Mouse (Mus musculus) T-helper 1 cell (primary cell): Measurements from ENCODE around the gene Gm40193.
"Not testable (repeated sequence)": the region's sequence is repeated elsewhere in the genome, so short reads cannot be mapped to it uniquely, and the experiment has no call there.

Source experiments
- in situ Hi-C: fragments of 300-600 bp; cut with MboI, MseI; formaldehyde crosslinking; loops from one replicate; pipeline ENCODE4 v1.15.1; 2025; ENCODE audit warnings: high pct_unique_total_duplicates

Gene Gm40193

GRCm38 (mm10) chr11:70541415-70541814, 8.7 kb upstream of the Gm40193 start:
- in situ Hi-C loops, result loop anchor here (5.0 kb wide), 1 partner anchor 61 kb away; no protein-coding TSS in a partner anchor

- in situ Hi-C loops, result loop anchor here (5.0 kb wide), 1 partner anchor 61 kb away; no protein-coding TSS in a partner anchor
Observed at GRCm38 (mm10) chr11:70540928-70541327, 8.2 kb upstream of the Gm40193 start.

DNA sequence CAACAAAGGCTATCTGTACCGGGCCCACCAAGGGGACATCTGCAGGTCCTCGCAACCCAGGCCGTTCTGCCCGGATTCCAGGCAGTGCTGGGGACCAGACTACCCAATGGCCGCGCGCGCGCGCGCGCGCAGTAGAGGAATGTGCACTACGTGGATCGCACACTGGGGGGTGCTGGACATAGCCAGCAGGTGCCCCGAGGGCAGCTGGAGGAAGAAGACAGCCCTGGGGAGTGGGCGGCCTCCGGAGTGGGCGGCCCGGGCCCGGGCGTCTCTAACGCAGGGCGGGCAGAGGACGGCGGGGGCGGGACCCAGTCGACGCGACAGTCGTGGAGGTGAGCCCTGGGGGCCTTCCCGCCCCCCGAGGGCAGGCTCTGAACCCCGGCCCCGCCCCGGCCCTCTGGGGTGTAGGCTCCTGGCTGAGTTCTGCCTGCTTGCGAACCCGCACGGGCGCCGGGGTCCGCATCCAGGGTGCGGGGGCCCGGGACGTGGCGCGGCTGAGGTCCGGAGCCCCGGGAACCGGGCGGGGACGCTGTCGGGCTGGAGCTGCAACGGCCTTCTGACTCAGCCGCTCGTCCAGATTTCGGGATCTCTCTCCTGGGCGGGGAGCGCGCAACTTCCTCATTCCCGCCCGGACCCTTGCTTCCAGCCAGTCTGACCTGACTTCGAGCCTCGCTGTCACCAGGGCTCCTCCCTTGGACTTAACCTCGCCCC, 7.3 kb upstream of the Gm40193 start, which contains the start of gene Pld2:
Gene Pld2 (plus strand): TSS at position 188 of the 711 bp plus-strand sequence.
- in situ Hi-C loops, result loop anchor here (5.0 kb wide), 1 partner anchor 62 kb away; no protein-coding TSS in a partner anchor

DNA sequence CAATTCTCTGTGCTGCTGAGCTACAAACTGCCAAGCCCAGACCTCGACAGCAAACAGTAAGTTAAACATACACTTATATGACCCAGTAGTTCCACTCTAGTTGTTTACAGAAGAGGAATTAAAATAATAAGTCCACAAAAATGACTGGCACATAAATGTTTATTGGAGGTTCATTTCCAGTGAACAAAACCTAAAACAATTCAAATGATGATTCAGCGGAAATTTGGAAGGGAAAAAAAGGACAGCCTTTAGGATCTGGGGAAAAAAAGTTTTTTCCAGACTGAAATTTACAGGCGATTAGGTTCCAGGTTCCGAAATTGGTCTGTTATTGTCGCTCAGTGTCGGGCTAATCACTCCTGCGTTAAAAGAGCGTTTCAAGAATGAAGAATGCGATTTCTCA, 6.7 kb upstream of the Gm40193 start:
- in situ Hi-C loops, result no loop called here

DNA sequence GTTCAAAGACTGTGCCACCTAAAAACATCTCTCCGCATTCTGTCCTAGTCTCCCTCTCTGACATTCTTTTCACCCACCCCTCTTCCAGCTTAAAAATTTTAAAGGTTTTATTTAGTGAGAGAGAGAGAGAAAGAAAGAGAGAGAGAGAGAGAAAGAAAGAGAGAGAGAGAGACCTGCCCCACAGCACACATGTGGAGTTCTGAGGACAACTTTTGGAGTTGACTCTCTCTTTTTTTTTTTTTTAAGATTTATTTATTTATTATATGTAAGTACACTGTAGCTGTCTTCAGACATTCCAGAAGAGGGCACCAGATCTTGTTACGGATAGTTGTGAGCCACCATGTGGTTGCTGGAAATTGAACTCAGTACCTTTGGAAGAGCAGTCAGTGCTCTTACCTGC, 1.7 kb downstream of the Gm40193 start:
- in situ Hi-C loops, result not testable (repeated sequence)

- in situ Hi-C loops, result no loop called here
Observed at GRCm38 (mm10) chr11:70528610-70529009, 4.1 kb downstream of the Gm40193 start.

- in situ Hi-C loops, result no loop called here
Observed at GRCm38 (mm10) chr11:70526211-70526610, 6.5 kb downstream of the Gm40193 start.

GRCm38 (mm10) chr11:70525726-70526125, 7.0 kb downstream of the Gm40193 start:
- in situ Hi-C loops, result no loop called here

GRCm38 (mm10) chr11:70525184-70525678, 7.5 kb downstream of the Gm40193 start, which contains the start of gene Psmb6:
Gene Psmb6 (plus strand): TSS chr11:70525367.
- in situ Hi-C loops, result no loop called here

DNA sequence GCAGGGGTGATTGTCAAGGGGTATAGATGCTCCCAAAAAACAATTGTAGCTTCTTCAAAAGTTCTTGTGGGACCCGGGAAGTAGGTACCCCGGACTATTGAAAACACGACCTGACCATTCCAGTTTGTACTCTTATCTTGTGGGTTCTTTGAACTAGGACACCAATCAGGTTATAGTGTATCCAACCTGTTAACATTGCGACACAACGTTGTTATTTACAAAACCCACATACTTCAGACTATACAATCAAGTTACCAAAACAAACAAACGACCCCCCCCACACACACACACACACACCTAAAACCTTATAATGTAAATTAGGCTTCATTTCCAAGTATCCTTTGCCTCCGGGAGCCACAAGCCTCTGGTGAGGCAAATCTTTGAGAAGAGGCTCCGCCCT, 8.0 kb downstream of the Gm40193 start:
- in situ Hi-C loops, result loop anchor here (5.0 kb wide), 1 partner anchor 233 kb away; no protein-coding TSS in a partner anchor

GRCm38 (mm10) chr11:70523306-70523989, 9.3 kb downstream of the Gm40193 start:
- in situ Hi-C loops, result loop anchor here (5.0 kb wide), 1 partner anchor 234 kb away; no protein-coding TSS in a partner anchor

GRCm38 (mm10) chr11:70520178-70520769, 12.5 kb downstream of the Gm40193 start:
- in situ Hi-C loops, result loop anchor here (5.0 kb wide), 1 partner anchor 237 kb away; no protein-coding TSS in a partner anchor

GRCm38 (mm10) chr11:70518923-70519322, 13.8 kb downstream of the Gm40193 start, which contains the start of gene Gltpd2:
Gene Gltpd2 (plus strand): TSS chr11:70519196.
- in situ Hi-C loops, result no loop called here

DNA sequence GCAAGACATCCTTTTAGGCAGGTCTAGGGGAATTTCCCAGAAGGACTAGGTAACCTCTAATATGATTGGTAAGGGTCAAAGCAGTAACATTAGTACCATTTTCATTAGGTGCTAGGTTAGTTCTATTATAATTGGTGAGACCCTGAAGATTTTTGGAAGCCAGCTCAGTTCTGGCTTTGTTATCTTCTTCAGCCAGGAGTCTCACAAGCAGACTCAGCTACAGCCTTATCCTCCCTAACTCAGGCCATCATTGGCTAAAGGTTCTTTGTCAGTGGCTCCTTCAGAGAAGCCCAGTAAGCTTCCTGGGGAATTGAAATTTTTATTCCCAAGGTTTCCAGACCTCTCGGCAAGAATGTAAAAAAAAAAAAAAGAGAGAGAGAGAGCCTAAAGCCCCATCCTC, 14.3 kb downstream of the Gm40193 start:
- in situ Hi-C loops, result no loop called here

DNA sequence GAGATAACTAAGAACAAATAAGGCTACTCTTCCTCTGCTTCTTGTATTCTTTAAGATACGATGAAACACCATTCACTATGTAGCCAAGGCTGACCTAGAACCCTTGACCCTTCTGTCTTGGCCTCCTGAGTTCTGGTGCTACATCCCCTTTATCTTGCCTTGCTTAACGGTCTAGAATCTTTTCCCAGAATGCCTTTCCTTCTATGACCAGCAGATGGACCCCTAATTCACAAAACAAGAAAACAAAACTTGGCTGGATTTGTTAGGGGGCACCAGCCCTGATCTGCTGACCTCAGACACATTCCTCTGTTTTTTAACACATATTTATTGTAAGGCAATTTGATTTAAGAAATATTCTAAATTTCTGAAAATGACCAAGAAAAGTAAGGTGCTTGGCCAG, 16.4 kb downstream of the Gm40193 start:
- in situ Hi-C loops, result no loop called here

DNA sequence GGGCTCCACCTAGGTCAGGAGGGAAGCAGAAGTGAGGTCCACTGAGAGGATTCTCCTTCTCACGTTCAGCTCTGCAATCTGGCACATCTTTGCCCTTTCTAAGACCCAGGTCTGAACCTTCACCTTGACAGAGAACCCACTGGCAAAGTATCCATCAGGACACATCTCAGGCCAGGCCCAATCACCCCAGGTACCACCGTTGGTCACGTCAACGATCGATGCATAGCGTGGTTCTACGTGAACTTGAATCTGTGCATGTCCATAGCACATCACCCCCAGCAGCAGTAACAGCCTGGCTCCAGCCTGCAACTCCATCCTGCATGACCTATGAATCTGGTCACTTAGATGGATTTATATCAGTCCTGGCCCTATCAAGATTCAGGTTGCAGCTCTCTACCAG, 18.5 kb downstream of the Gm40193 start, which contains the start of gene Vmo1:
Gene Vmo1 (minus strand): TSS at position 329 of the 400 bp plus-strand sequence.
- in situ Hi-C loops, result no loop called here

DNA sequence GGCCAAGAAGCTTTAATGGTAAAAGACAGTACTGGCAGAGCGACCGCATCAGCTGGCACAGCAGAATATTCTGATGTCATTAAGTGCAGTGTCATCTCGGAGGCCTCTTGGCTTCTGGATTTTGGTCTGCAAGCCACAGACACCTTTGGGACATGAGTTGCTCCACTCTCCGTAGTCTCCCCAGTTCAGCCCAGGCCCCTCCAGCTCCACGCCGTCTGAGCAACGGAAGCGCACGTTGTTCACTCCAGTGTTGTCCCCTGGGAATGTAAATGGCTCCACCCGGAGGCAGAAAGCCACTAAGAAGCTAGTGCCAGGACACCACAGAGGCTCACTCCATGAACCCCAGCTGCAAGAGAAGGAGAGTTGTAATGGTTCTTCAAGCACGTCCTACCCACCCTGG, 19.2 kb downstream of the Gm40193 start:
- in situ Hi-C loops, result no loop called here

GRCm38 (mm10) chr11:70512709-70513342, 19.9 kb downstream of the Gm40193 start:
- in situ Hi-C loops, result no loop called here

GRCm38 (mm10) chr11:70511825-70512224, 20.9 kb downstream of the Gm40193 start:
- in situ Hi-C loops, result no loop called here

DNA sequence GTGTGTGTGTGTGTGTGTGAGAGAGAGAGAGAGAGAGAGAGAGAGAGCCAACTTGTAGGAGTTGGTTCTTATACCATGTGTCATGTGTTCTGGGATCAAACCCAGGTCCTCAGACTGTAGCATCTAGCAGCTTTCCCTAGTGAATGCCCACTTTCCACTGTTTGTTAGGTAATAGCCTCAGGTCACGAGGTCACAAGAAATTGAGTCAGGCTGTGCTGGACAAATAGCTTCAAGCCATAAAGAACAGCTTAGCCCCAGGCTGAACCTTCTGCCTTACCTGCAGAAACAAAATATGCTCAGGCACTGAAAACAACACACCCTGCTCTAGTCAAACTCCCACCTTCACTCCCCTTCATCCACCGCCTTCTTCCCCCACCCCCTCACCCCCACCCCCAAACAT, 21.5 kb downstream of the Gm40193 start:
- in situ Hi-C loops, result no loop called here
